Mouse (Mus musculus) small intestine, adult 2 months (tissue): ENCODE measurements around the gene Ccdc6. TPM values are rescaled to one million over a fixed set of nuclear protein-coding genes. Genes with fewer than 3 reads are reported as not detected.

ENCODE experiments used
- H3K27ac ChIP-seq: fragments of 200-500 bp; 2 replicates; pipeline ENCODE4 v1.5.1; 2012; ENCODE audit warnings: low read depth, low read length, control low read depth, inconsistent platforms; ENCODE audit not compliant: insufficient read depth
- H3K27me3 ChIP-seq: fragments of 200-500 bp; 2 replicates; pipeline ENCODE4 v1.6.1; 2012; ENCODE audit warnings: mild to moderate bottlenecking, moderate library complexity, low read length, inconsistent platforms; ENCODE audit not compliant: control insufficient read depth, insufficient read depth
- H3K36me3 ChIP-seq: fragments of 200-500 bp; 2 replicates; pipeline ENCODE4 v1.6.1; 2012; ENCODE audit warnings: mild to moderate bottlenecking, low read length, control low read depth, inconsistent platforms; ENCODE audit not compliant: control insufficient read depth, insufficient read depth
- H3K4me1 ChIP-seq: fragments of 200-500 bp; 2 replicates; pipeline ENCODE4 v1.6.1; 2012; ENCODE audit warnings: low read length, inconsistent platforms, mixed read lengths; ENCODE audit not compliant: control insufficient read depth, insufficient read depth, insufficient read length
- H3K4me3 ChIP-seq: fragments of 200-500 bp; 2 replicates; pipeline ENCODE4 v1.5.1; 2012; ENCODE audit warnings: low read depth, mild to moderate bottlenecking, control low read depth, inconsistent platforms, low read length, moderate library complexity
- CTCF ChIP-seq: fragments of 200-500 bp; IDR thresholded peaks from 2 replicates; pipeline ENCODE4 v1.5.1; 2012; ENCODE audit warnings: low read depth, mild to moderate bottlenecking, control low read depth, inconsistent platforms, low read length, moderate library complexity, mixed read lengths; ENCODE audit not compliant: insufficient replicate concordance, insufficient read length; ENCODE audit errors: extremely low read depth
- POLR2A ChIP-seq: fragments of 200-500 bp; IDR thresholded peaks from 2 replicates; pipeline ENCODE4 v1.6.1; 2012; ENCODE audit warnings: low read depth, mild to moderate bottlenecking, control low read depth, inconsistent platforms, low read length, moderate library complexity
- WGBS: fragments of 180-500 bp; shearing (Covaris S2); methylation state at CpG from one replicate; pipeline ENCODE4 v1.1.7; 2018; 5-methylcytosine and 5-hydroxymethylcytosine counted together
- polyA plus RNA-seq: library from polyadenylated mRNA; depleted of rRNA; stranded (reverse); fragments of >200 nt; gene quantifications from 2 replicates; pipeline ENCODE4 v1.2.3, GENCODE M21; 2012; rRNA removed

Gene Ccdc6
- polyA plus RNA-seq, 1 experiment, result 34.6 TPM

DNA sequence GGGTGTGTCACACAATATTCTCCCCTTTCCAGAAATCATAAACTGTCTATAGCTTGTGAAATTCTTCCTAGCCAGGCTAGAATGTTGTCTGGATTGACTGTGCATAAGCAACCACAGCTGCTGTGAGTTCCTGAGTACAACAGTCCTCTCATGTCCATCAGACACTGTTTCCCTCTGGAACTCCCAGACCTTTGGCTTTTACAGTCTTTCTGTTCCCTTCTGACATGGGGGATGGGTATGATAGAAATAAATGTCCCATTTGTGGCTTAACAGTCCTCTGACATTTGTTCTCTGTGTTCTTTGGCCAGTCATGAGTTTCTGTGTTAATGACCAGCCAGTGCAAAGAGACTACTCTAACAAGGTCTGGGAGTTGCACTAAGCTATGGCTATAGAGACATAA is 129.7 kb downstream of the Ccdc6 start:
- Histone ChIP-seq H3K27me3 (no peaks in the 10 kb centered on the region), H3K4me3 (no peak overlapping the region), H3K4me1 (peaks cover 2% of the 10 kb centered on the region; the same call in 1 of the 2 replicates), H3K36me3 (no peaks in the 10 kb centered on the region), H3K27ac (no peak overlapping the region)
- TF ChIP-seq CTCF, result no peak
- TF ChIP-seq POLR2A, result no peak

DNA sequence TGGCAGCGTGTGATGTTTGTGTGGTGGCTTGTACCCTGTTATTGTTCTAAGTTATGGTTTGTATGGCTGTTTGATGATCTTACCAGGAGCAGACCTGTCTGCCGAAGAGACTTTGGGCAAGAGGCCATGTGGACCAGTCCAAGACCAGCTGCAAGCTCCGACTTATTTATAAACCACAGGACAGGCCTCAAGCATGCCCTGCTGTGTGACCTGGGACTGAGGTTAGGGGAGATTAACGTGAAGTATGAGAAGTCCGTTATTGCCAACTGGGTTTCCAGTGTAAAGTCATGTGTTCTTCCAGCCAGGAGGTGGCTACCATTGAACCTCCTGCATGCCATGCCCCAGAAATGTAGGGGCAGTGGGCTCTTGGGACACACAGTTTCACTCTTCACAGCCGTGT is 133.4 kb downstream of the Ccdc6 start:
- TF ChIP-seq POLR2A (no peak), CTCF (no peak)
- Histone ChIP-seq H3K27ac (no peak overlapping the region), H3K27me3 (no peaks in the 10 kb centered on the region), H3K4me3 (no peak overlapping the region), H3K36me3 (no peaks in the 10 kb centered on the region), H3K4me1 (peaks cover 2% of the 10 kb centered on the region; the same call in 1 of the 2 replicates)
- WGBS, result 81% methylated on average over 6 of the region's 6 CpGs

DNA sequence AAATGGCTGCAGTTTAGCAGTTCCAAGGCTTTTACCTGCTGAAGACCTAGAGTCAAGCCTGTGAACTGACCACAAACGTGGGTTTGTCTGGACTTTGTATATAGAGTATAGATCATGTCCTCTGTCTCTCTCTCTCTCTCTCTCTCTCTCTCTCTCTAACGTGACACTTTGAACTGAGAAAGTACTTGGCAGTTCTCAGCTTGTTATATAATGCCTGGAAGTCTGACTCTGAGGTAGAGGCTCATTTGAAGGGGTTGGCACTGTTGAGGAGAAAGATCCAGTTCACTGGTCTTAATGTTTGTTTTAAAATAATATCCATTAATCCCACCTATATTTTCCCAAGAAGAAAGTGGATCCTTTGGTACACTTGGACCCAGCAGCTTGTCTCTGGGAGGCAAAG is 141.0 kb downstream of the Ccdc6 start:
- H3K27ac ChIP-seq, result no peak overlapping the region
- no peaks in the 10 kb centered on the region for H3K36me3 ChIP-seq
- H3K27me3 ChIP-seq, result no peaks in the 10 kb centered on the region
- H3K4me3 ChIP-seq, result no peak overlapping the region
- no peaks in the 10 kb centered on the region for H3K4me1 ChIP-seq
- no peak for TF ChIP-seq CTCF
- no peak for TF ChIP-seq POLR2A
- 47% methylated on average over 2 of the region's 2 CpGs for WGBS

Other genes starting within 250 kb of the Ccdc6 start
- gene Mrln, start 107.5 kb downstream of the Ccdc6 start, polyA plus RNA-seq, result not detected in 2 replicates
- 0.35 and 6.0 TPM in 2 replicates for gene Slc16a9, start 148.0 kb downstream of the Ccdc6 start, polyA plus RNA-seq